Mouse (Mus musculus): ENCODE data around the gene Me1.

DNA sequence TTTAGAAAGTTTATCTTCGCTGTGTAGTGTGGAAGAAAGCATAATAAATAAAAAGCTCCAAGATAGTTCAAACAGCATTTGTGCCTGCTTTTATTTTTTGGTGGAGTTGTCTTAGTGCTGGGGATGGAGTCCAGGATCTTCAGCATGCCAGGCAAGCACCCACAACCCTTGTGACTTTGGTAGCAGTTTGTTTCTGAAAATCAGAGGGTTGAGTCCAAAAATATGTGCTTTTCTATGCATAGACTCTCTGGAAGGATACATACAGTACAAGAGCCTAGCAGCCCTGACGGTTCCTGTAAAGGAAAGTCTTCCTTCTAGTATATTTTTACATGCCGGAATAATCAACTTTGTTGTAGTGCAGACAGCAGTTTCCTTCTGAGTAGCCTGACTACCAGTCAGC, 145.0 kb downstream of the Me1 start:
- TF ChIP-seq EP300 (IDR thresholded peaks at IDR 0.05) (no peak), CTCF (IDR thresholded peaks at IDR 0.05) (no peak)

All from lung, postnatal 0 days (tissue).